Mouse (Mus musculus): Measurements from ENCODE around the gene Arrdc2.

DNA sequence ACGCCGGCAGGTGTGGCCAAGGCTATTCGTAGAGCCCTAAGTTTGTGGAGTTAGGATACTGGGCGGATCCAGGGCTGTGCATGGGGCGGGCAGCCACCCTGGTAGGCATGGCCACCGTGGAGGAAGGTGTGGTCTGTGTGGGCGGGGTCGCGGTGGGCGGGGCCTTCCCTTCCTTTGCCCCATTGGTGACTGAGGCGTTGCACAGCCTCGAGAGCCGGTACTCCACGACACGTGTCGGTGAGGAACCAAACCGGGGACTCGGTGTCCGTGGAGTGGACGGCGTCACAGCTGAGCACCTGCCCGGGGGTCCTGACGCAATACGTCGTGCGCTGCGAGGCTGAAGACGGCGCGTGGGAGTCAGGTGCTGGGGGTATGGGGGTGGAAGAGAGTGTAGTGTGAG lies 22.8 kb downstream of the Arrdc2 start:
- TF ChIP-seq POLR2A (IDR thresholded peaks at IDR 0.05; ENCODE audit: low read depth, low read length) (no peak), CTCF (conservative IDR thresholded peaks at IDR 0.05; ENCODE audit: insufficient read depth, insufficient read length, low read depth, low read length) (no peak)
